Mouse (Mus musculus) cerebellum, postnatal 10 days (tissue): ENCODE measurements around the gene Katnbl1.
A peak's percentile ranks its signal among the peaks of the same experiment; 100 is the strongest.

Experiments used
- DNase-seq, 2 experiments: peaks; one replicate each; pipeline ENCODE4 v3.0.0; 2021; ENCODE audit warnings: mixed read lengths in 2 of 2

Gene Katnbl1

DNA sequence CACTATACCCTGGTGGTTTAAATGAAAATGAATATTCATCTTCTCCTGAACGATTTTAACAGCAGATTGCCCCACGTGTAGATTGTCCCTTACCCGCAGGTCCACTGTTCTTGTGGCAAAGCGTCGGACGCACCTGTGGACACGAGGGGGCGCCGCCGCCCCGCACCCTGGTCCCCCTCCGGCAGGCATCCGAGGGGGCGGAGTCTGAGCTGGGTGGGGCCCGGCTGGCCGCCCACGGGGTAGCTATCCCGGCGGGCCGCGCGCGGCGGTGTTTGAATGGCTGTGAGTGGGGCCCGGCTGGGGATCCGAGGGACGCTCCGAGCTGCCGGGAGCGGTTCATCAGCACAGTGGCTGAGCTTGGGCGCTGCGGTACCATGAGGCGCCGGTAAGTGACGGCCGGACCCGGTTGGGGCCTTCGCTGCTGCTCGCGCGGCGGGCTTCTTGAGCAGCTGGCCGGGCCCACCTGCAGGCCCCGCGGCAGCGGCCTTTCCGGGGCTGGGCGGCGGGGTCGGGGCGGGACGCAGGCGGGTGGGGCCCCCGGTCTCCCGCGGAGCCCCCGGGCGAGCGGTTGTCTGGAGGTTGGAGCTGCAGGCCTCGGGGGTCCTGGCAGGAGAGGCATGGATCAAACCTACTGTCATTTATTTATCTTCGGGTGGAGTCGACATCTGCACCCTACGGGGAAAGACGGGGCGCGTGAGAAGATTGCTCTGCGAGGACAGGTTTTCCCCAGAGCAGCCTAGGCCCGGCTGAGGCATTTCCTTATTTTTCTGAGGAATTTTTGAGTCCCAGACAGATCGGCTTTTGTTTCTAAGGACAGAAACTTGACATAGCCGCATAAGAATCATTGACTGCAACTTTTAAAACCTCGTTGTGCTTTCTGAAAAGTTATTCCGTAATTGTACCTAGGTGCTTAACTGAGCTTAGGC is at the start of gene Katnbl1:
TSS of gene Katnbl1 (plus strand) at position 239 of the 926 bp plus-strand sequence.
- DNase-seq = peak; percentile 98

DNA sequence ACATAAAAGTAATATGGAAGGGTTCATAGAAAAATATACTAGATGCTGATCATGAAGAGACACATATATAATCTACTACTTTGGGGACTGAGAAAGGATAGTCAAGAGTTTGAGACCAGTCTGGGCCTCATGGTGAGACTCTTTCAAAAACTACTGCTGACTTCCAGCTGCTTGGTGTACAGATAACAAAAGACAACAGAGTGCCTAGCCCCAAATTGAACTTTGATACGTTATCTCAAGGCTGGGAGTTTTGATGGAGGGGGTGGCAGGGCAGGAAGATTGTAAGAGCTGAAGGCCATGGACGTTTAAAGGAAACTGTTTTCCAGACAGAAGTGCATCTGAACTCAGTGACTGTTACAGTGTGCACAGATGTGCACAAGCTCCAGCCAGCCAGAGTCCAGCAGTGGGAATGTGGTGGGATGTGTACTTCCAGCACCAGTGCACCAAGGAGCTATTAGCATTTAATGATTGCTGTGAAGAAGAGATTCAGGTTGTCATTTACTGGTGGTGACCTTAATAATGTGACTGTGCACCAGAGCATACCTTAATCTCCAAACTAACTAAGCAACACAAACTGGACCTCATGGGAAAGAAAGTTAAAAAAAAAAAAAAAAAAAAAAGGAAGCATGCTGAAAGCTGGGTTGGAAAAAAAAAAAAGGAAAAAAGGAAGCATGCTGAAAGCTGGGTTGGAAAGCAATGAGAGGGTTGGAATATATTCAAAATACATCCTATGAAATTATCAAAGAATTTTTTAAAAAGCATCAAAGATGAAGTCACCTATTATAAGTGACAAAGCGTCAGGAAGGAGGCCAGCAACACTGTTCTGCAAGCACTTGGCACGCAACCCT is 46.7 kb upstream of the Katnbl1 start:
- DNase-seq = no peak

DNA sequence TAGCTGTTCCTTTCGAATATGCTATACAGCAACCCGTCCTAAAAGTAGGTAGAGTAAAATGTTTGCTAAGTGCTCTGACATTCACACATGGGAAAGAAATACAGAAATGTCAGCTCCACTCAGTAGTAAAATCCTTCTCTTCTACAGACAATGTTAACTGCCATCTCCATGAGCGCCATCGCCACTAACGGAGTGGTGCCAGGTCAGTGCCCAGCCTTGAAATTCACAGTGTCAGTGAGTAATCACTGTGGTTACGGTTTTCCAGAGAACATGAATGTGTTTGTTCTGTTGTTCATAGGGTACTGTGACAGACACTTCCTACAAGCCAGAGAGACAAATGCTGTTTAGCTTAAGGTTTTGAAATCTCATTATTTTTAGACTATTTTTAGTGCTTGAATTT is 41.8 kb upstream of the Katnbl1 start:
- no peak for DNase-seq

DNA sequence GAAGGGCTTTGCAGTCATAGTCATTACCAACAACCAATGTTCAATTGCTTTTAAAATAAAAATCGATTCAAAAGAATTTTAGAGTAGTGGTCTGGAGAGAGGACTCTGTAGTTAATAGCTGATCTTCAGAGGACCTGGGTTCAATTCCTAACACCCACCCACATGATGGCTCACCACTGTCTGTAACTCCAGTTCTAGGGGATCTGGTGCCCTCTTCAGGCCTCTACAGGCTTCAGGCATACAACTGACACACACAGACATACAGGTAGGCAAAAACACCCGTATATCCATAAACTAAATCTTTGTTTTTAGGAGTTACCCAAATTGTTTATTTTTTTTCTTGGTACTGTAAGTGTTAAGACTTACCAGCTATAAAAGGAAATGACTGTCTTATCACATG is 39.3 kb upstream of the Katnbl1 start:
- no peak for DNase-seq

DNA sequence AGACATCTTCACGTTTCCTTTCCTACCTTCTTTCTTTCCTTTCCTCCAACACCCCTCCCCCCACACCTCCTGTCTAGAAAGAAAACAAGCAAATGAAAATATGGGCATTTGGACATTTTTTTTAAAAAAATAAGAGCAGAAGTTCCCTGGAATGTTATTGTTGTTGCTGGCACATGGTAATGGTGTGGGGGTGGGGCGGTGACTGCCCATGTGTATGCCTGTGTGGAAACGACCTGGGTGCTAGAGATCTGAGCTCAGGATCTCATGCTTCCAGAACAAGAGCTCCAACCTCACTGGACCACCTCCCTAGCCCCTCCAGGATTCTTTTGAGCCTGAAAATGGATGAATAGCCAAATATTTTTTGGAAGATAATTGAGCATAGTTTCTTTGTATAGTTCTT is 37.9 kb upstream of the Katnbl1 start:
- no peak for DNase-seq

DNA sequence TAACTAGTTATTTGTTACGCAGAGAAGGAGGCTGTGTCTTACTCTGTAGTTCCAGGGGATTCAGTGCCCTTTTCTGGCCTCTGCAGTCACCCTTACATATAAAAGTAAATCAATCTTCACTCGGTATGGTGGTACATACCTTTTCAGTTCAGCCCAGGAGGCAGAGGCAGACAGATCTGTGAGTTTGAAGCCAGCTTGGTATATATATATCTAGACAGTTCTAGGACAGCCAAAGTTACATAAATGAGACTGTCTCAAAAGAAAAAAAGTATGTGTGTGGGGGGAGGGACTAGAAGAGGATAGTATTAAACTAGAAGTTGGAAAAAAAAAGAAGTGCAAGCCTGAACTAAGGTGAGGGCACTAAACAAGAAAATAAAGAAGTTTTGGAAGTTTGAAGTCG is 30.8 kb upstream of the Katnbl1 start:
- no peak for DNase-seq

DNA sequence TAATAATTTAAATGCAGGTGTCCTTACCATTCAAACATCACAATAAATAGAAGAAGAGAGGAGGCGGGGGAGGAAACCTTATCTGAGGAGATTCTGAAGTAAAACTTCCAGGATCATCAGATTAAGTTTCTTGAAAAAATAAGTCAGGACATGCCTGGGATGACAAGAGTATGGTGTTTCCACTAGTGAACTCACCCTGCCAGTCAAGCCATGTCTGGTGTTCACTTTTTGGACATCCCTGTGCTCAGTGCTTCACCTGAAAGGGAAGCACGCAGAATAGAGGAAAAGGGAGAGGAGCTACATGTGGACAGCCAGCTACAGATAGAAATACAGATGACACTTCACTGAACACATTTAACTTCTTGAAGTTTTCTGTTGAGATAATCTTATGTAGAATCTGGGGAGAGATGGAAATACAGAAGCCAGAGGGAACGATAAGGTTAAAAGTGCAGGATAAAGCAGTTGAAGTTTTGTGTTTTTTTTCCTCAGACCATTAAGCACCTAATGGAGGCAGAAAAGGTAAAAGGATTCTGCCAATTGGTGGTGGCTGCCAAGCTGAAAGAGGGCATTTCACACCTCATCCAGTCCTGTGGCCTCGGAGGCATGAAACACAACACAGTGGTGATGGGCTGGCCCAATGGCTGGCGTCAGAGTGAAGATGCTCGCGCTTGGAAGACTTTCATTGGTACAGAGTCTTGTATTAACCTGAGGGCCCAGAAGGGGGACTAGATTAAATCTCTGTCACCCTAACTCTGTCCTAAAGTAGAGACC is 25.1 kb upstream of the Katnbl1 start:
- no peak for DNase-seq

DNA sequence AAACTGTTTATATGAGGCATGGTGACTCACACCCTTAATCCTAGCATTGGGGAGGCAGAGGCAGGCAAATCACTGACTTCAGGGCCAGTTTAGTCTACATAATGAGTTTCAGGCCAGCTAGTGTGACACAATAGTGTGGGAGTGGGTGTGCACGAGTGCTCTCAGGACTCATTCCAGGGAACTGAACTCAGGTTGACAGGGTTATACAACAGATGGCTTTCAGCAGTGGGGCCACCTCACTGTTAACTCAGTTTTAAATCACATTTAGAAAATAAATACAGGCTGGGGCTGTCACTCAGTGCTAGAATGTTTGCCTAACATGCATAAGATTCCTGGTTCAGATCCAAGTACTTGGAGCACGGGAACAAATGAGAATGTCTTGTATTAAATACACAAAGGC is 19.4 kb upstream of the Katnbl1 start:
- DNase-seq = no peak

DNA sequence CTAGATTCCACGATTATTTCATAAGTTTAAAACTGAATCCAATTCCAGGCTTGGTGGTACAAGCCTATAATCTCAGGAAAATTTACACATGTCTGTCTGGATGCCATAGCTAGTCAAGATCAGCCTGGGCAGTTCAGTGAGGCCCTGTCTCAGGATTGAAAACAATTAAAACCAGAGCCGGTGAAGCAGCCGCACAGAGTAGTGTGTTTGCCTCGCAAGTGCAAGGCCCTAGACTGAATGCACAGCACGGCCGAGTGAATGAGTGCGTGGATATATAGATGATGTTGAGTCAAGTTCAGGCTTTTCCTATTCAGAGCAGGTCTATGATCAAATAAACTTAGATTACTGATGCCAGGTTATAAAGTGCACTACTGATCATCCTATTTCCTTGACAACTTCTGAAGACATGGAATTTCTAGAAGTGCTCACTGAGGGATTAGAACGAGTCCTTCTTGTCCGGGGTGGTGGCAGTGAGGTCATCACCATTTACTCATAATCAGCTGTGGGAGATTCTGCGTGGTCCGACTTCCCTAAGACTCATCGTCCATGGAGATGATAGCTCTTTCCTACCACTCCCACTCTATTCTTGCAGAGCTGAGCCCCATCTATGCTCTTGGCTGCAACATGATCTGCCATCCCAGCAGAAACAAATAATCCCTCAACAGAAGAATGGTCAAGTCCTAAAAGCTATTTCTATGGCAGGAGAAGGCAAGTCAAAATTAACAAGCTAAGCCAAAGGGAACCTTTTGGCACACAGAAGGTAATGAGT is 18.8 kb upstream of the Katnbl1 start:
- DNase-seq = no peak

DNA sequence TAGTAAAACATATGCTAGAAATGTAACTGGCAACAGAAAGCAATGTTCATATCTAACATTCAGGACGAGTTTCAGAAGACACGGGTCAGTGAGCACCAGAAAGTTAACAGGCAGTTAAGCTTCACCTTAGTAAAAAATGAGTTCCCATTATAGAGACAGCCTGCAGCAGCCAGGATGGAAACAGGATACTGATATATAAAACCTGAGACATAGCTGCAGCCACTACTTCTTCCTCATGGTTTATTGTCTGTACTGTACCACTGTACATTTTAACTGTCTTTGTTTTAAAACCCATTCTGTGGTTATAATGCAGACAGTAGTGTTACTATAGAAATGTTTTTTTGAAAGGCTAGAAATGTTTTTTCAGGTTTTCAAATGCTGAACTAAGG is 18.2 kb upstream of the Katnbl1 start:
- no peak for DNase-seq

DNA sequence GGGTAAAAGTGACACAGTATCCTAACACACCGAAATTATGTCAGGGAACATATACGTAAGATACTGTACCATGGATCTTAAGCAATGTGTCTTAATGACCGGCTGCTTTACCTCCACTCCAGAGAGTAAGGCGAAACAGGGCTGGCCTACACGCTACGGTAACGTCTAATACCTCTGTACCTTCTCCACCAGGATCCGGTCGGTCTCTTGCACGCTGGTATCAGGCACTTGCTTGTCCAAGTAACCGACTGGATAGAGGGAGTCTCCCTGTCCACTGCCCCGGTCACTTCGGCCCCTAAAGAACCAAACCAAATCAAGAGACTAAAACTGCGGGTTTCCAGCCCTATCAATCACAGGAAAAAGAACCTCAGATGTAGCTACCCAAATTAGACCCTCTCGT is 11.8 kb upstream of the Katnbl1 start:
- peak in 1 of 2 experiments; percentile 9 for DNase-seq

DNA sequence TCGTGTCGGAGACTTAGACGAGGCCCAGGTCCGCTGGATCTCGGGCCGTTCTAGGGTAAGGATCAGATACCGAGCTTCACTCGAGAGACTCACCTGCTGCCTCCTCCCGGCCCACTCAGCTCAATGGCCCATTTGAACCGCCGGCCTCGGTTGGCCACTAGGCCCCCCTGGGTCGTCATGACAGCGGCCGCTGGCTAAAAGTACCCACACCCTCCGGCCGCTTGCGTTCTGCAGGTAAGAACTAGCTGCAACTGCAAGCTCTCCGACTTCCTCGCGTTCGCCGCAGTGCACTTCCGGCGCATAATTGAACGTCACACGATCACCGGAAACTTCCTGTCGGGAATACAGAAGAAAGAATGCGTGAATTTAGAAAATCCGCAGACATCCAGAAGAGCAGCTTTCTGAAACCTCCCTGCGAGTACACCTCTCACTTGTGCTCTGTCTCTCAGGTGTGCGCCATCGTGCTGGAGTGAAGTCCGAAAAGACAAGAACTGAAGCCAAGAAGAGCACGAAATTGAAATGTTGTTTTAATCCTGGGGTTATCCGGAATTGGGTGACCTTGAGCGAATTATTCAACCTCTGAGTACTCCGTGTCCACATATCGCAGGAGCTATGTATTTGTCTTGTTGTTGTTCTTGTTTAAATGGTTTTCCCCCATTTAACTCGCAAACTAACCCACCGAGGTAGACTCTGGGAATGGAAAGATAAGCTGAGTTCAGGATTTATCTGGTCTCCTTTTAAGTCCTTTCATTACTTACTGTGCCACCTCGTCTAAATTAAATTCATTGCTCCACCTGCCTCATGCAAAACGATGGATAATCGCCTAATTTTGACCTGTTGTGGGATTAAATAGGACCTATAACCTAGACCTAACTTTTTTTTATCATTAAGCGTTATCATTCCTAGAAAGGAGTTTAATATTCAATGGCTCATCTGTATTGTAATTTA is 11.0 kb upstream of the Katnbl1 start, which contains the start of gene Emc4:
TSS of gene Emc4 (minus strand) at position 302 of the 948 bp plus-strand sequence.
- peak; percentile 96 to 97 for DNase-seq

DNA sequence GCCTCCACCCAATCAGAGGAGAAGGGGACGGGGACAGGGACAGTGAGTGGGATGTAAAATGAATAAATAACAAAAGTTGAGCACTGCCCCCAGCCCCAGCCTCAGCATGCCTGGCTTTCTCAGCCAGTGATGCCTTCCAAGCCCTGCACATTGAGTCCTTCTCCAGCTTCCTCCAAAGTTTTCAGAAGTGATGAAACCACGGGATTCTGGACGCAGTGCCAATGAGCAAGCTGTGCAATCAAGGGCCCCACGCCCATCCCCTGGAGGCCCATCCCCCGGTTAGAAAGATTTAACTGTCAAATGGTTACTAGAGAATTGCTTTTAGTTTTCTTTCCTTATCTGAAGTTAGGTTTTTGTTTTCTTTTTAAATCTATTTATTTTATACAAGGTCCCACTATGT is 9.1 kb upstream of the Katnbl1 start:
- peak in 1 of 2 experiments; percentile 18 for DNase-seq

DNA sequence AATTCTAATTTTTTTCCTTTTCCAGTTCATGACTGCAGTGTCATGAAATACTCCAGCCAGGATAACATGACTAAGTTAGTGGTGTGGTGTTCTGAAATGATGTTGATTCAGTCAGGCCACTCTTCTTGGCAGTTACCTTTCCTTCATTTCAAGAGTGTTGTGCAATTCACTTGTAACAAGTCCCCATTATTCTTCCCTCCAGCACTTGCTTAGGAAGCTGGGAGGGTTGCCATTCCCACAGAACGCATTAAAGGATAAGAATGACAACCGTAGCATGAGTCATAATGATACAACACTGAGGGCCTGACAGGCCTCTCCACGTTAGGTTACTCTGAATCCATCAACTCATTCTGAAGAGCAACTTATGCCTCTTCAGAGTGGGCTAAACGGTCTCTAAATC is 5.9 kb upstream of the Katnbl1 start:
- no peak for DNase-seq

DNA sequence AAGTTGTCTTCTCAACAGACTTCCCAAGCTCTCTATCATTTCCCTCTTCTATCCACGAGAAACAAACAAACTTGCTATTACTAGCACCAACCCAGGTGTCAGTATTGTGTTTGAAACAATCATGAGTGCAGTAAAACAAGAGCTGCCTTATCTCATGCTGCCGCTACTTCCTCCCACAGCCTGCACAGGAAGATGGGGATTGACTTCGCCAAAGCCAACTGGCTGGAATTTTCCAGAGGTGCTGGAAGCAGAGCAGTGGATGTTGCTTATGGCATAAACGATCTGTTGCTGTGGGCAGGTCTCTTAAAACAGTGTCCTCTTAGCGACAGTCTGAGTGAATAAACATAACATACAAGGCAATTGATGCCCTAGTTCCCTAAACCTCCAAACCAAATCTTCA is 4.4 kb upstream of the Katnbl1 start:
- no peak for DNase-seq

DNA sequence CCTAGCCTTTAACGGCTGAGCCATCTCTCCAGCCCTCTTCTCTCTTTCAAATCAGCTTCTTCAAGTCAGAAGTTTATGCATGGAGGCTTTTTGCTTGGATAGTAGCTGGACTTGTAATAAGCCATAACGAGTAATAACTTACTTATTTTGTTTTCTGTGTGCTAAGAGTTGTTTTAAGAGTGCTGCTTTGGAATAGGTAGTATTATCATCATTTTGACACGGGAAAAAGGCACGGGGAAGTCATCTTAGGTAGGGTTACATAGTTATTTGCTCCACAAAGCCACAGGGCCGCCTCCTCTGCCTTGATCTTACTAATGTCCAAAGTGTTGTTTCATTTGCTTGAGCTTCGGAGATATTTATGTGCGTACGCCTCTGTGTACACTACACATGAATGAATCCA is 1.1 kb downstream of the Katnbl1 start:
- no peak for DNase-seq

DNA sequence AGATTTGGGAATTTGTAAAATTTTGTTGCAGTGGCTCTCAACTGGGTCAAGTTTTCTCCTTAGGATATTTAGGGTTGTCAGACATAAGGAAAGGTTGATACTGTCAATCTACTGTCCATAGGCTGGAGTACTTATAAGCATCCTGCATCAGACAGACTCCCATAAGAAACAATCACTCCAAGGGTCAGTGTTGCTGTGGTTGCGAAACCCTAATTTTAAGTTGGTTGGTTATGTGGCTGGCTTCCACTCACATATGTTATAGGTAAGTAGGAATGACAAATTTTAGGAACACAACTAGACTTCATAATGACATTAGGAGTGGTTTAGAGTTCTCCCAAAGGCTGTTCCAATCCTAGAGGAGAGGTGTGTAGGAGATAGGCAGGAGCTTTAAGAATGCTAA is 2.2 kb downstream of the Katnbl1 start:
- no peak for DNase-seq

DNA sequence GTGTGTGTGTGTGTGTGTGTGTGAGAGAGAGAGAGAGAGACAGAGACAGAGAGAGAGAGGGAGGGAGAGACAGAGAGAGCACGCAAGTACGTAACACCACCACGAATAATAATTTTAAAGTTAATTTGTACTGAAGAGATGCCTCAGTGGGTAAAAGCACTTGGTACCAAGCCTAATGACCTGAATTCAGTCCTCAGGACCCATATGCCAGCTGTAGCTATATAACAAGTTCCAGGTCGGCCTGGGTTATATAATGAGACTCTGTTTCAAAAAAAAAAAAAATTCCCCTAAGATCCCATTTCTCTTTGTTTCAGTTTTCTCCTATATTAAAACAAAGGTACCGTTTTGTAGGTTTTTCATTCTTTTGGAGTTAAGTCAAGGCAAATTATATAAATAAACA is 11.8 kb downstream of the Katnbl1 start:
- no peak for DNase-seq

DNA sequence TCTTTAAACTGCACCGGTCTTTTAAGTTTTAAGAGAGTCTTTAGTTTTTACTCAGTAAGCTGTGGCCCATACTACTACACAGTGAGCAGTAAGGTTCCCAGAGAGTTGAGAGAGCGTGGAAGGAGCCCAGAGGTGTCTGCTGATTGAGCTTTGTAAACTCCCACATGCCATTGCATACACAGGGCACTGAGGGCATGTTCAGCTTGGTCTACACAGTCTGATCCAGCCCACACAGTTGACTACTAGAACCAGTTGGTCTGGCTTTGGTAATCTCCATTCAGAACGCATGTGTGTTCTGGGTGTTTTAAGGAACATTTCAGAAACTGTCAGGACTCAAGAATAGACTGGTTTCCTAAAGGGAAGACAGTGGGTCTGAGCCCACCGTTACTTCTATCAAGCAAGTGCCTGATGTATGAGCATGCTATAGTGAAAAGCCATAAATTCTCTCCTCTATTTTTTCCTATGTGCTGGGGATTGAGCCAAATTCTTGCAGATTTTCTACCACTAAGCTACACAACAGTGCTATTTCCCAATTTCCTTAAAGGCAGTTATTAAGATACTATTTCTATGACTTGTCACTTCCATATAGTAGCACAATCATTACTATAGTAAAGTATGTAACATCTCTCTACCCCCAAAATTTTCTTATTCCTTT is 12.5 kb downstream of the Katnbl1 start:
- DNase-seq = no peak

DNA sequence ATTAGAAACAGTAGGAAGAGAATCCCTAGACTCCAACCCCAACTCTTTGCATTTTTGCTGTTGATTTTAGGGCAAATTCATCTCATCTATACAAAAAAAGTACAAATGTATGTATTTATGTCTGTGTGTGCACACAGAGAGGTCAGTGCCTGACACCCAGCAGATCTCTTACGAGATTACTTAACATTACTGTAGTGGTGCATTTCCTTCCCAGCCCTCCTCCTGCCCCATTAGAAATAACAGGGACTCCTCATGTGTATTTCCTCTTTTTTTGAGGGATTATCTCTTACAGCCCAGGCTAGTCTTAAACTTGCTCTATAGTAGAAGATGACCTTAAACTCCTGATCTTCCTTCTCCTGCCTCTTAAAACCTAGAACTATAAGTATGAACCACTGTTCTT is 13.7 kb downstream of the Katnbl1 start:
- DNase-seq = no peak
